Mouse (Mus musculus) heart, adult 2 months (tissue): ENCODE measurements around the gene Cant1.

Source experiments
- CTCF ChIP-seq: fragments of 200-600 bp; IDR thresholded peaks from 2 replicates; pipeline ENCODE4 v1.8.1; 2022; ENCODE audit warnings: antibody characterized with exemption, mild to moderate bottlenecking, moderate library complexity
- POLR2A ChIP-seq: fragments of 200-500 bp; IDR thresholded peaks from 2 replicates; pipeline ENCODE4 v1.6.1; 2011; ENCODE audit warnings: mild to moderate bottlenecking, low read depth, low read length, control low read depth; ENCODE audit not compliant: insufficient read depth

- no peak for TF ChIP-seq CTCF
- no peak for TF ChIP-seq POLR2A
These were observed 34.1 kb upstream of the Cant1 start for GRCm38 (mm10) chr11:118452955-118453354.
